Mouse (Mus musculus): ENCODE measurements around the gene B2m. TPM values are rescaled to one million over a fixed set of nuclear protein-coding genes. Genes with fewer than 3 reads are reported as not detected.

The B2m gene
- polyA plus RNA-seq, 1 experiment from 2014 or later, result 117 TPM

GRCm38 (mm10) chr2:122126765-122127347 is 20.6 kb upstream of the B2m start:
- no peak overlapping the region for H3K4me3 ChIP-seq (ENCODE audit: low read depth, low read length)
- H3K4me2 ChIP-seq (ENCODE audit: low read depth), result no peak overlapping the region
- H3K9ac ChIP-seq (ENCODE audit: low read length), result no peak overlapping the region
- no peaks in the 10 kb centered on the region for H3K9me3 ChIP-seq (ENCODE audit: control insufficient read depth, low read length)
- ATAC-seq (ENCODE audit: insufficient read depth, low FRiP score, low TSS enrichment) (no peak), DNase-seq (ENCODE audit: low spot score) (no peak)
- no peaks in the 10 kb centered on the region for H3K27me3 ChIP-seq (ENCODE audit: control insufficient read depth, insufficient read depth, low read length)
- no peaks in the 10 kb centered on the region for H3K4me1 ChIP-seq (ENCODE audit: control insufficient read depth, insufficient read depth, low read length)
- 25% methylated on average over 5 of the region's 5 CpGs for WGBS
- H3K27ac ChIP-seq (ENCODE audit: low read depth, low read length), result no peak overlapping the region
- H3K36me3 ChIP-seq (ENCODE audit: control insufficient read depth, insufficient read depth, low read length), result no peaks in the 10 kb centered on the region

- no peak for ATAC-seq (ENCODE audit: insufficient read depth, low FRiP score, low TSS enrichment)
These were observed 19.9 kb upstream of the B2m start for GRCm38 (mm10) chr2:122127635-122128034.

GRCm38 (mm10) chr2:122132078-122132477 is 15.4 kb upstream of the B2m start:
- no peak for ATAC-seq (ENCODE audit: insufficient read depth, low FRiP score, low TSS enrichment)
- 90% methylated on average over 2 of the region's 2 CpGs for WGBS

More at GRCm38 (mm10) chr2:122127635-122128034, 19.9 kb upstream of the B2m start:
- Histone ChIP-seq H3K4me3 (ENCODE audit: low read depth, low read length) (no peak overlapping the region), H3K9ac (ENCODE audit: low read length) (no peak overlapping the region), H3K9me3 (ENCODE audit: control insufficient read depth, low read length) (no peaks in the 10 kb centered on the region), H3K4me1 (ENCODE audit: control insufficient read depth, insufficient read depth, low read length) (no peaks in the 10 kb centered on the region), H3K4me2 (ENCODE audit: low read depth) (no peak overlapping the region), H3K36me3 (ENCODE audit: control insufficient read depth, insufficient read depth, low read length) (no peaks in the 10 kb centered on the region), H3K27ac (ENCODE audit: low read depth, low read length) (no peak overlapping the region), H3K27me3 (ENCODE audit: control insufficient read depth, insufficient read depth, low read length) (no peaks in the 10 kb centered on the region)
- DNase-seq (ENCODE audit: low spot score), result no peak
- 90% methylated on average over 4 of the region's 4 CpGs for WGBS

GRCm38 (mm10) chr2:122132618-122133017 is 14.9 kb upstream of the B2m start:
- H3K4me1 ChIP-seq (ENCODE audit: control insufficient read depth, insufficient read depth, low read length), result no peaks in the 10 kb centered on the region
- no peak overlapping the region for H3K9ac ChIP-seq (ENCODE audit: low read length)
- no peak overlapping the region for H3K4me2 ChIP-seq (ENCODE audit: low read depth)
- no peak overlapping the region for H3K4me3 ChIP-seq (ENCODE audit: low read depth, low read length)
- H3K27ac ChIP-seq (ENCODE audit: low read depth, low read length), result no peak overlapping the region
- no peaks in the 10 kb centered on the region for H3K27me3 ChIP-seq (ENCODE audit: control insufficient read depth, insufficient read depth, low read length)
- 83% methylated on average over 2 of the region's 2 CpGs for WGBS
- no peaks in the 10 kb centered on the region for H3K36me3 ChIP-seq (ENCODE audit: control insufficient read depth, insufficient read depth, low read length)
- DNase-seq (ENCODE audit: low spot score) (no peak), ATAC-seq (ENCODE audit: insufficient read depth, low FRiP score, low TSS enrichment) (no peak)
- no peaks in the 10 kb centered on the region for H3K9me3 ChIP-seq (ENCODE audit: control insufficient read depth, low read length)

More at GRCm38 (mm10) chr2:122132078-122132477, 15.4 kb upstream of the B2m start:
- Histone ChIP-seq H3K36me3 (ENCODE audit: control insufficient read depth, insufficient read depth, low read length) (no peaks in the 10 kb centered on the region), H3K9ac (ENCODE audit: low read length) (no peak overlapping the region), H3K27ac (ENCODE audit: low read depth, low read length) (no peak overlapping the region), H3K27me3 (ENCODE audit: control insufficient read depth, insufficient read depth, low read length) (no peaks in the 10 kb centered on the region), H3K4me3 (ENCODE audit: low read depth, low read length) (no peak overlapping the region), H3K4me2 (ENCODE audit: low read depth) (no peak overlapping the region), H3K4me1 (ENCODE audit: control insufficient read depth, insufficient read depth, low read length) (no peaks in the 10 kb centered on the region), H3K9me3 (ENCODE audit: control insufficient read depth, low read length) (no peaks in the 10 kb centered on the region)
- no peak for DNase-seq (ENCODE audit: low spot score)

GRCm38 (mm10) chr2:122137839-122138465 is 9.5 kb upstream of the B2m start:
- 64% methylated on average over 5 of the region's 5 CpGs for WGBS
- H3K4me2 ChIP-seq (ENCODE audit: low read depth), result no peak overlapping the region
- no peaks in the 10 kb centered on the region for H3K27me3 ChIP-seq (ENCODE audit: control insufficient read depth, insufficient read depth, low read length)
- H3K4me3 ChIP-seq (ENCODE audit: low read depth, low read length), result no peak overlapping the region
- no peak overlapping the region for H3K9ac ChIP-seq (ENCODE audit: low read length)
- no peaks in the 10 kb centered on the region for H3K9me3 ChIP-seq (ENCODE audit: control insufficient read depth, low read length)
- no peak for DNase-seq (ENCODE audit: low spot score)
- no peak for ATAC-seq (ENCODE audit: insufficient read depth, low FRiP score, low TSS enrichment)
- no peak overlapping the region for H3K27ac ChIP-seq (ENCODE audit: low read depth, low read length)
- H3K36me3 ChIP-seq (ENCODE audit: control insufficient read depth, insufficient read depth, low read length), result no peaks in the 10 kb centered on the region
- no peaks in the 10 kb centered on the region for H3K4me1 ChIP-seq (ENCODE audit: control insufficient read depth, insufficient read depth, low read length)

GRCm38 (mm10) chr2:122140815-122141214 is 6.7 kb upstream of the B2m start:
- DNase-seq (ENCODE audit: low spot score) (no peak), ATAC-seq (ENCODE audit: insufficient read depth, low FRiP score, low TSS enrichment) (no peak)
- no peaks in the 10 kb centered on the region for H3K9me3 ChIP-seq (ENCODE audit: control insufficient read depth, low read length)
- no peaks in the 10 kb centered on the region for H3K27me3 ChIP-seq (ENCODE audit: control insufficient read depth, insufficient read depth, low read length)
- no peak overlapping the region for H3K4me2 ChIP-seq (ENCODE audit: low read depth)
- 76% methylated on average over 2 of the region's 2 CpGs for WGBS
- no peaks in the 10 kb centered on the region for H3K36me3 ChIP-seq (ENCODE audit: control insufficient read depth, insufficient read depth, low read length)
- H3K27ac ChIP-seq (ENCODE audit: low read depth, low read length), result no peak overlapping the region
- no peaks in the 10 kb centered on the region for H3K4me1 ChIP-seq (ENCODE audit: control insufficient read depth, insufficient read depth, low read length)
- no peak overlapping the region for H3K4me3 ChIP-seq (ENCODE audit: low read depth, low read length)
- H3K9ac ChIP-seq (ENCODE audit: low read length), result no peak overlapping the region

GRCm38 (mm10) chr2:122141332-122141967 is 6.0 kb upstream of the B2m start:
- Histone ChIP-seq H3K27ac (ENCODE audit: low read depth, low read length) (no peak overlapping the region), H3K9ac (ENCODE audit: low read length) (no peak overlapping the region), H3K36me3 (ENCODE audit: control insufficient read depth, insufficient read depth, low read length) (no peaks in the 10 kb centered on the region), H3K4me3 (ENCODE audit: low read depth, low read length) (no peak overlapping the region), H3K4me2 (ENCODE audit: low read depth) (no peak overlapping the region), H3K27me3 (ENCODE audit: control insufficient read depth, insufficient read depth, low read length) (no peaks in the 10 kb centered on the region), H3K4me1 (ENCODE audit: control insufficient read depth, insufficient read depth, low read length) (no peaks in the 10 kb centered on the region), H3K9me3 (ENCODE audit: control insufficient read depth, low read length) (no peaks in the 10 kb centered on the region)
- ATAC-seq (ENCODE audit: insufficient read depth, low FRiP score, low TSS enrichment) (no peak), DNase-seq (ENCODE audit: low spot score) (no peak)
- WGBS, result 76% methylated on average over 5 of the region's 5 CpGs

GRCm38 (mm10) chr2:122143111-122143510 is 4.4 kb upstream of the B2m start:
- no peak for ATAC-seq (ENCODE audit: insufficient read depth, low FRiP score, low TSS enrichment)
- WGBS, result 91% methylated on average over 3 of the region's 3 CpGs

GRCm38 (mm10) chr2:122145756-122146155 is 1.7 kb upstream of the B2m start:
- H3K4me2 ChIP-seq (ENCODE audit: low read depth), result no peak overlapping the region
- no peak for DNase-seq (ENCODE audit: low spot score)
- 73% methylated on average over 4 of the region's 4 CpGs for WGBS

More at GRCm38 (mm10) chr2:122143111-122143510, 4.4 kb upstream of the B2m start:
- Histone ChIP-seq H3K4me2 (ENCODE audit: low read depth) (no peak overlapping the region), H3K27ac (ENCODE audit: low read depth, low read length) (no peak overlapping the region), H3K9me3 (ENCODE audit: control insufficient read depth, low read length) (no peaks in the 10 kb centered on the region), H3K4me3 (ENCODE audit: low read depth, low read length) (no peak overlapping the region), H3K27me3 (ENCODE audit: control insufficient read depth, insufficient read depth, low read length) (no peaks in the 10 kb centered on the region), H3K9ac (ENCODE audit: low read length) (no peak overlapping the region), H3K36me3 (ENCODE audit: control insufficient read depth, insufficient read depth, low read length) (no peaks in the 10 kb centered on the region), H3K4me1 (ENCODE audit: control insufficient read depth, insufficient read depth, low read length) (no peaks in the 10 kb centered on the region)
- no peak for DNase-seq (ENCODE audit: low spot score)

More at GRCm38 (mm10) chr2:122145756-122146155, 1.7 kb upstream of the B2m start:
- Histone ChIP-seq H3K27ac (ENCODE audit: low read depth, low read length) (no peak overlapping the region), H3K9ac (ENCODE audit: low read length) (no peak overlapping the region), H3K27me3 (ENCODE audit: control insufficient read depth, insufficient read depth, low read length) (no peaks in the 10 kb centered on the region), H3K36me3 (ENCODE audit: control insufficient read depth, insufficient read depth, low read length) (no peaks in the 10 kb centered on the region), H3K9me3 (ENCODE audit: control insufficient read depth, low read length) (no peaks in the 10 kb centered on the region), H3K4me3 (ENCODE audit: low read depth, low read length) (no peak overlapping the region), H3K4me1 (ENCODE audit: control insufficient read depth, insufficient read depth, low read length) (no peaks in the 10 kb centered on the region)
- no peak for ATAC-seq (ENCODE audit: insufficient read depth, low FRiP score, low TSS enrichment)
